Mouse (Mus musculus) intestine, embryonic 14.5 days (tissue): ENCODE measurements around the gene Rubcnl. TPM values are rescaled to one million over a fixed set of nuclear protein-coding genes. Genes with fewer than 3 reads are reported as not detected.

ENCODE experiments used
- ATAC-seq: fragments of 200-750 bp; cut with Nextera tagmentation; replicated peaks from 2 replicates; pipeline ENCODE4 v1.8.0; 2017; ENCODE audit warnings: low read depth, moderate number of reproducible peaks, moderate TSS enrichment, moderate library complexity; ENCODE audit not compliant: low FRiP score, low TSS enrichment
- DNase-seq: peaks from one replicate; pipeline ENCODE4 v3.0.0-alpha.2; 2018; ENCODE audit warnings: low spot score
- H3K27ac ChIP-seq: fragments of 300-500 bp; sonication (generic); 2 replicates; pipeline ENCODE4 v1.5.1; 2014; ENCODE audit warnings: low read depth, mild to moderate bottlenecking, control low read depth
- H3K27me3 ChIP-seq: fragments of 300-500 bp; sonication (generic); replicated peaks from 2 replicates; pipeline ENCODE4 v1.6.1; 2014; ENCODE audit warnings: low read length, control low read depth; ENCODE audit not compliant: control insufficient read depth, insufficient read depth
- H3K36me3 ChIP-seq: fragments of 300-500 bp; sonication (generic); 2 replicates; pipeline ENCODE4 v1.6.1; 2014; ENCODE audit warnings: low read length, control low read depth; ENCODE audit not compliant: control insufficient read depth, insufficient read depth
- H3K4me1 ChIP-seq: fragments of 300-500 bp; sonication (generic); replicated peaks from 2 replicates; pipeline ENCODE4 v1.6.1; 2014; ENCODE audit warnings: low read length, control low read depth, mixed read lengths; ENCODE audit not compliant: control insufficient read depth, insufficient read depth
- H3K4me2 ChIP-seq: fragments of 300-500 bp; sonication (generic); 2 replicates; pipeline ENCODE4 v1.6.1; 2014; ENCODE audit warnings: low read length
- H3K4me3 ChIP-seq: fragments of 300-500 bp; sonication (generic); 2 replicates; pipeline ENCODE4 v1.5.1; 2014; ENCODE audit warnings: low read depth, low read length, control low read depth, mixed read lengths
- H3K9ac ChIP-seq: fragments of 300-500 bp; sonication (generic); 2 replicates; pipeline ENCODE4 v1.6.1; 2014; ENCODE audit warnings: mild to moderate bottlenecking, low read length
- H3K9me3 ChIP-seq: fragments of 300-500 bp; sonication (generic); 2 replicates; pipeline ENCODE4 v1.6.1; 2016; ENCODE audit warnings: low read length, control low read depth; ENCODE audit not compliant: control insufficient read depth
- WGBS: fragments of 180-500 bp; shearing (Covaris S2); extraction: QIAGEN DNeasy Blood & Tissue Kit; methylation state at CpG from one replicate; pipeline ENCODE4 v1.1.7; 2014; 5-methylcytosine and 5-hydroxymethylcytosine counted together
- polyA plus RNA-seq: library from polyadenylated mRNA; unstranded; fragments of >200 nt; fragmentation: Nextera tagmentation; extraction: Ambion mirVana; gene quantifications from 2 replicates; pipeline ENCODE4 v1.2.1, GENCODE M21; 2014

Rubcnl gene
- polyA plus RNA-seq, 1 experiment from 2014 or later, result 0.37 TPM

GRCm38 (mm10) chr14:75022522-75022921 lies 6.7 kb downstream of the Rubcnl start:
- WGBS, result 87% methylated on average over 9 of the region's 9 CpGs
- H3K4me2 ChIP-seq, result no peak overlapping the region
- H3K27ac ChIP-seq, result no peak overlapping the region
- H3K4me1 ChIP-seq, result no peaks in the 10 kb centered on the region
- no peak overlapping the region for H3K9ac ChIP-seq
- ATAC-seq (no peak), DNase-seq (no peak)
- H3K36me3 ChIP-seq, result no peaks in the 10 kb centered on the region
- no peaks in the 10 kb centered on the region for H3K9me3 ChIP-seq
- H3K4me3 ChIP-seq, result no peak overlapping the region
- no peaks in the 10 kb centered on the region for H3K27me3 ChIP-seq

- no peak overlapping the region for H3K9ac ChIP-seq
- no peak for DNase-seq
- 81% methylated on average over 8 of the region's 8 CpGs for WGBS
Observed at GRCm38 (mm10) chr14:75024793-75025710, 9.2 kb downstream of the Rubcnl start.

GRCm38 (mm10) chr14:75030764-75031163 lies 14.9 kb downstream of the Rubcnl start:
- Histone ChIP-seq H3K36me3 (no peaks in the 10 kb centered on the region), H3K4me3 (no peak overlapping the region)
- WGBS, result 75% methylated on average over 7 of the region's 7 CpGs

More at GRCm38 (mm10) chr14:75024793-75025710, 9.2 kb downstream of the Rubcnl start:
- Histone ChIP-seq H3K4me1 (no peaks in the 10 kb centered on the region), H3K9me3 (no peaks in the 10 kb centered on the region), H3K4me2 (no peak overlapping the region), H3K27me3 (no peaks in the 10 kb centered on the region), H3K4me3 (no peak overlapping the region), H3K27ac (no peak overlapping the region), H3K36me3 (no peaks in the 10 kb centered on the region)
- ATAC-seq, result no peak

GRCm38 (mm10) chr14:75031999-75032575 lies 16.3 kb downstream of the Rubcnl start:
- 78% methylated on average over 9 of the region's 9 CpGs for WGBS
- DNase-seq, result no peak
- Histone ChIP-seq H3K9ac (no peak overlapping the region), H3K4me2 (no peak overlapping the region), H3K4me1 (no peaks in the 10 kb centered on the region), H3K27me3 (no peaks in the 10 kb centered on the region), H3K9me3 (no peaks in the 10 kb centered on the region), H3K36me3 (no peaks in the 10 kb centered on the region), H3K27ac (no peak overlapping the region), H3K4me3 (no peak overlapping the region)
- no peak for ATAC-seq

More at GRCm38 (mm10) chr14:75030764-75031163, 14.9 kb downstream of the Rubcnl start:
- H3K27me3 ChIP-seq, result no peaks in the 10 kb centered on the region
- H3K27ac ChIP-seq, result no peak overlapping the region
- DNase-seq (no peak), ATAC-seq (no peak)
- no peaks in the 10 kb centered on the region for H3K9me3 ChIP-seq
- H3K9ac ChIP-seq, result no peak overlapping the region
- H3K4me1 ChIP-seq, result no peaks in the 10 kb centered on the region
- no peak overlapping the region for H3K4me2 ChIP-seq

- Histone ChIP-seq H3K4me2 (no peak overlapping the region), H3K9me3 (no peaks in the 10 kb centered on the region), H3K4me3 (no peak overlapping the region), H3K9ac (no peak overlapping the region), H3K4me1 (no peaks in the 10 kb centered on the region), H3K27me3 (no peaks in the 10 kb centered on the region), H3K36me3 (no peaks in the 10 kb centered on the region), H3K27ac (no peak overlapping the region)
- DNase-seq (no peak), ATAC-seq (no peak)
- WGBS, result 83% methylated on average over 4 of the region's 4 CpGs
Observed at GRCm38 (mm10) chr14:75032742-75033141, 16.9 kb downstream of the Rubcnl start.

GRCm38 (mm10) chr14:75034240-75034639 lies 18.4 kb downstream of the Rubcnl start:
- DNase-seq (no peak), ATAC-seq (no peak)
- 83% methylated on average over 3 of the region's 3 CpGs for WGBS
- H3K4me3 ChIP-seq, result no peak overlapping the region
- H3K27me3 ChIP-seq, result no peaks in the 10 kb centered on the region
- no peak overlapping the region for H3K27ac ChIP-seq
- no peaks in the 10 kb centered on the region for H3K4me1 ChIP-seq
- H3K9me3 ChIP-seq, result no peaks in the 10 kb centered on the region
- H3K36me3 ChIP-seq, result no peaks in the 10 kb centered on the region
- no peak overlapping the region for H3K4me2 ChIP-seq
- no peak overlapping the region for H3K9ac ChIP-seq

- no peak for ATAC-seq
- Histone ChIP-seq H3K4me3 (no peak overlapping the region), H3K4me2 (no peak overlapping the region), H3K27ac (no peak overlapping the region), H3K36me3 (no peaks in the 10 kb centered on the region), H3K27me3 (no peaks in the 10 kb centered on the region), H3K4me1 (no peaks in the 10 kb centered on the region), H3K9ac (no peak overlapping the region), H3K9me3 (no peaks in the 10 kb centered on the region)
- no peak for DNase-seq
- WGBS, result 63% methylated on average over 11 of the region's 11 CpGs
Observed at GRCm38 (mm10) chr14:75035431-75035830, 19.6 kb downstream of the Rubcnl start.

- Histone ChIP-seq H3K27me3 (no peaks in the 10 kb centered on the region), H3K4me3 (no peak overlapping the region), H3K9me3 (no peaks in the 10 kb centered on the region), H3K27ac (no peak overlapping the region), H3K36me3 (no peaks in the 10 kb centered on the region), H3K4me1 (no peaks in the 10 kb centered on the region), H3K4me2 (no peak overlapping the region), H3K9ac (no peak overlapping the region)
- WGBS, result 65% methylated on average over 7 of the region's 7 CpGs
- ATAC-seq (no peak), DNase-seq (no peak)
Observed at GRCm38 (mm10) chr14:75045184-75045583, 29.4 kb downstream of the Rubcnl start.
